Mouse (Mus musculus) kidney, postnatal 10 days (tissue): ENCODE measurements around the gene Gm42517.

ENCODE experiments used
- DNase-seq: peaks from one replicate; pipeline ENCODE4 v3.0.0; 2021; ENCODE audit warnings: mixed read lengths

The Gm42517 gene

GRCm38 (mm10) chr5:108367871-108368332 lies at the start of gene Gm42517:
Gene Gm42517 (minus strand): TSS chr5:108367922.
- DNase-seq: peak; percentile 11

- DNase-seq: no peak
These were observed 47.0 kb upstream of the Gm42517 start for GRCm38 (mm10) chr5:108414711-108415110.

DNA sequence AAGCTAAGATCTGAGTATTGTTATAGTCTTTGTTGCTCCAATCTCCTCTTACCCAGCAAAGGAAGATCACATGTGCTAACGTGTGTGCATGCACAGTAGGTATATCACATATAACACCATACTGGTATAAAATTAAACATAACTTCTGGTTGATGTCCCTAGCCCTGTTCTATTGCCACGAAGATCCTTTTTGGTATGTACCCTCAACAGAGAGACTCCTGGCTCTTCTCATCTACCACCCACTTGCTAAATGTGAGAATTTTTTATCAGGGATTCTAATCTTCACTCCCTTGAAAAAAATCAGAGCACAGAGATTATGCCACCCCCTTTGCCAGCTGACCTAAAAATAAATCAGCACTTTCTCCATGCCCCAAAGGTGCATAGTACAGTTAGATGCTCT lies 39.3 kb upstream of the Gm42517 start:
- no peak for DNase-seq

- no peak for DNase-seq
These were observed 37.7 kb upstream of the Gm42517 start for GRCm38 (mm10) chr5:108405460-108405859.

GRCm38 (mm10) chr5:108403453-108403852 lies 35.7 kb upstream of the Gm42517 start:
- DNase-seq: no peak

DNA sequence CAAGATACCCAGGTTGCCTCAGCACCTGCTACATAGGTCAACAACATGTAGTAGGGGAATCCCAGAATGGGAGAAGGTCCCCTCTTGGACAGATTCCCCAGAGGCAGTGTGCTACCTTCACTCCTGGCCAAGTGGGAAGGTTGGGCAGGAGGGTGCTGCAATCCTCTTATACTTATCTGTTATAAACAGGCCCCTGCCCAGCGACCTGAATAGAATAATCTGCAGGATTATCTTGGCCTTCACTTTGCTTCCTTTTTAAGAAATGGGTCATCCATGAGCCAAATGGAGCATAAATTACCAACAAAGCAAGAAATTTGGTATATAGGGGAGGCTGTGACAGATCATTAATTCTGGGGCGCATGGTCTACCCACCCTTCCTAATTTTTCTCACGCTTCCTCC lies 22.0 kb upstream of the Gm42517 start:
- DNase-seq: no peak

DNA sequence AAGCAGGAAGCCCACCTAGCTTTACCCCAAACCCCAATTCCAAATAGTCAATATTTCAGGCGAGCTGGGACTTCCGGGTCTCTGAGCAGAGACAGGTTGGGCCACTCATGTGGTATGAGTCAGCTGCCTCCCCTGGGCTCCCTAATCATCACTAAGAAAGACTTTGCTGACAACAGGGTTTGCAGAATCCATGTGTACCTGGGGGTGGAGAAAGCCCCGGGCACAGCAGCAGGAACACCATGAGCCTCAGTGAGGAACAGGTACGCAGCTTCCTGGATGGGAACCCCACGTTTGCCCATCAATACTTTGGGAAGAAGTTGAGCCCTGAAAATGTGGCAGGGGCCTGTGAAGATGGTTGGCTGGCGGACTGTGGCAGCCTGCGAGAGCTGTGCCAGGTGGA lies 20.5 kb upstream of the Gm42517 start, which contains the start of gene Pde6b:
Pde6b (plus strand) TSS at position 191 of the 400 bp plus-strand sequence.
- DNase-seq: no peak

GRCm38 (mm10) chr5:108386449-108386848 lies 18.7 kb upstream of the Gm42517 start:
- DNase-seq: no peak

DNA sequence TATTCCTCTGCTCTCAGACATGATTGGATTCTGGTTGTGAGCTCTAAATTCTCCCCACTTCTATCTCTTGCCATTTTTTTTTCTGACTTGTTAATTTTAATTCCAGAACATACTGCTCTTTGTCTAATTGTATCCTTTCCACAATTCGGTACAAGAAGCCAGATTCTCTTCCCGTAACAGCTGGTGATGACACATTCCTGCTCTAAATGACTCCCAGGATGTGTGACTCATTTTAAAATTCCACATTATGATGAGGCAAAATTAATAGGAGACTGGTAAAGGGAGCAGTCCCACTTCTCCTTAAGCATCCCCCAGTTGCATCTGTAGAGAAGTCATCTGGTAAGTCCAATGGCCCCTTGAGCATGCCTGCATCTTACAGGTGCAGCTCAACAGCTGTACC lies 17.9 kb upstream of the Gm42517 start:
- DNase-seq: no peak

- DNase-seq: no peak
These were observed 10.6 kb upstream of the Gm42517 start for GRCm38 (mm10) chr5:108378346-108378745.

DNA sequence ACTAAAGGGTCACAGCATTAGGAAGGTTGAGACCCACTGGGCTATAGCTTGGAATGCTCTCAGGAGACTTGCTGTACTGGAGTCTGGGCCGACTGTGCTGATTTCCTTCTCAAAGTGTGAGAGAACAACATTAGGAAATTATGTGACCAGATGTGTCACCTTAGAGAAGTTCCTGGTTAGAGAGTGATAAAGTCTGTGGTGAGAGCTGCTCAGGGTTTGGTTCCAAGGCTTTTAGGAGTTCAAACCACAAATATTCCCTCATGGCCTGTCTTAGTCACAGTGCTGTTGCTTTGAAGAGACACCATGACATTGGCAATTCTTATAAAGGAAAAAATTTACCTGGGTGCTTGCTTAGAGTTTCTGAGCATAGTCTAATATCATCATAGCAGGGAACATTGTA lies 8.3 kb upstream of the Gm42517 start:
- no peak for DNase-seq

DNA sequence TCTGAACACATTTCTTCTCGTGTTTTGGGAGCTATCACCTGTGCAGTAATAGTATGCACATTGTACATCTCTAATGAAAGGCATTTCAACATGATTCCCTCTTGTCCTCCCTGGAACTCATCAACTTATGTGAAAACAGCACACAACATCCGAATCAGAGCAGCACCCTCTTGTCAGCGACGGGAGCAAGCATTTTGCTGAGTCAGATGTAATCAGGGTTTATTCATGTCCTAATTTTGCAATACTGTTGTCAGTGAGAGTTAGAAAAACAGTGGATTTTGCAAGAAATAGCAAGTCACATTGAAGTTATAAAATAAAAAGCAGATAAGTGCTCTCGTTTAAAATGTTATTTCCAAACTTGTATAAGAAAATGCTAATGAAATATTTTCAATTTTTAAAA lies 6.4 kb upstream of the Gm42517 start:
- DNase-seq: no peak

GRCm38 (mm10) chr5:108369964-108370363 lies 2.2 kb upstream of the Gm42517 start:
- no peak for DNase-seq

- DNase-seq: peak; percentile 35
These were observed 1.3 kb upstream of the Gm42517 start for GRCm38 (mm10) chr5:108368851-108369621.

- no peak for DNase-seq
These were observed 724 bp upstream of the Gm42517 start for GRCm38 (mm10) chr5:108368446-108368845.

DNA sequence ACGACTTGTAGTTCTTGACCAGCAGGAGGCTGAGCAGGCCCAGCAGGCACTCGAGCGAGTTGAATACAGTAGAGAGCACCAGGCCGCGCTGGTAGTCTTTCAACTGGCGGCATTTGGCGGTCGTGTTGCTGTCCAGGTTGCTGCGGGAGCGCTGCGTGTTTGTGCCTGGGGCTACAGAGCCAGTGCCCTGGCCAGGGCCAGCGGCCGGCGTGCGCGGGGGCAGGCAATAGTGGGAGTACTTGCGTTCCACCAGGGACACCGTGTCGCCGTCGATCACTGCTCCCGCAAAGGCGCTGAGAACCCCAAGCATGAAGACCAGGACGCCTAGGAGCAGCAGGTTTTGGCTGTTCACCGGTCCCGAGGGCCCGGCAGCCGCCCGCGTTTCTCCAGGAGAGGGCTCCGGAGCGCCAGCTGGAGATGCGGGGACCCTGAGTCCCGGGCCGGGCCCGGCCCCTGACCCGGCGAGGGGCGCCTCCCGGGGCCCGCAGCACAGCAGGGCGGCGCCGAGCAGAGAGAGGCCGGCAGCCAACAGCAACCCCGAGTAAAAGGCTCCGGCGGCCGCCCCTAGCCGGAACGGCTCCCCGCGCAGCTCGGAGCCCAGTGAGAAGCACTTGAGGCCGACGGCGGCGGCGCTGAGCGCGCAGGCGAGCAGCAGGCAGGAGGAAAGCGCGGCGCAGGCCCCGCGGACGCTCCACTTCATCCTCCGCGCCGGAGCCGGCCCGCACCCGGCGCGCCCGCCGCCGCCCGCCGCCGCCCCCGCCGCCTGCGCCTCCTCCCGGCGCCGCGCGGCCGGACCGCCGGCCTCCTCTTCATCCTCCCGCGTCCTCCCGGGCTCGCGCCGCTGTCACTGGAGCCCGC lies 509 bp downstream of the Gm42517 start:
- DNase-seq: peak; percentile 60

DNA sequence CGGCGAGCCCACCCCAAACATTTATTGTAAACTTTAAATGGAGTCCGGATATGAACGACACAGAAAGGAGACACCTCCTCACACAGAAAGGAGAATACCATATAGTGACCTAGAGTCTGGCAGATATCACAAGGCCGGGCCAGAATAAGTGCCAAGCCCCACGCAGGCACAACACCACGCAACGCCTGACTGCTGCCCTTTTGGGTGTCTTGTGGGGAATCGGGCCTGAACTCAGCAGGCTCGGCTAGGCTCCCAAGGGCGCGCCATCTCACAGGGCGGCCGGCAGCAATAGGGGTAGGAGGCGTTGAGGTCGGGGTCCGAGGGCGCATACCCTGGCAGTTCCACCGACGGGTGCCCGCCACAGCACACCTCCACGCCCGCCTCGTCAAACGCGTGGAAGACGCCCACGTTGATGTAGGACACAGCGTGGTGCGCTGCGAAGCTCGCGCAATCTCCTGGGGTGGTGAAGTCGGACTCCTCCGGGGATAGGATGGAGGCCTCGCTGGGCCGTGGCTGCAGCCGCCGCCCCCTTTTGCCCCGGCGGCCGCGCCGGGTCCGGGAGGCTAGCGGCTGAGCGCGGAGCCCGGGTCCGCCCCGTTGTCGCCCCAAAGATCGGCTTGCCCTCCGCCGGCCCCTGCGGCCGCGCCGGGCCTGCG lies 1.3 kb downstream of the Gm42517 start:
- peak; percentile 17 for DNase-seq

GRCm38 (mm10) chr5:108362330-108362729 lies 5.4 kb downstream of the Gm42517 start:
- DNase-seq: no peak

GRCm38 (mm10) chr5:108360211-108360610 lies 7.5 kb downstream of the Gm42517 start:
- no peak for DNase-seq

- no peak for DNase-seq
These were observed 8.2 kb downstream of the Gm42517 start for GRCm38 (mm10) chr5:108359491-108359890.

- no peak for DNase-seq
These were observed 9.9 kb downstream of the Gm42517 start for GRCm38 (mm10) chr5:108357862-108358261.

DNA sequence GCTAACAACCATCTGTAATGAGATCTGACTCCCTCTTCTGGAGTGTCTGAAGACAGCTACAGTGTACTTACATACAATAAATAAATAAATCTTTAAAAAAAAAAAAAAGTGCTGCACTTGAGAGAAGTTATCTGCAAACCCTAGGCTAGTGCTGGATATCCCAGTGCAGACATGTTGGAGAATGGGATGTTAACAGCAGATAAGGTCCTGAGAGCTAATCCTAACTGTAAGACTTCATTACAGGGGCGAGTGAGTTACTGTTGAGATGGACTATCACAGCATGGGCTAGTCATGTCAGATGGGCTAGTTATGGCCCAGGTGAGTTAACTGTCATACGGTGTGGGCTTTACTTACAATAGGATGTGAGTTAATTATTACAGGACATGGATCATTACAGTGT lies 13.7 kb downstream of the Gm42517 start:
- no peak for DNase-seq

- no peak for DNase-seq
These were observed 18.1 kb downstream of the Gm42517 start for GRCm38 (mm10) chr5:108349511-108350148.
